Mouse (Mus musculus) mouse trophoblast stem cell (cell line): ENCODE measurements around the gene Fn1.

ENCODE experiments used
- in situ Hi-C, 2 experiments: fragments of 300-500 bp; cut with MseI, MboI; formaldehyde crosslinking; loops; 2 replicates in 1 of 2; 3 replicates in 1 of 2; pipeline ENCODE4 v1.15.1; 2025

The Fn1 gene

DNA sequence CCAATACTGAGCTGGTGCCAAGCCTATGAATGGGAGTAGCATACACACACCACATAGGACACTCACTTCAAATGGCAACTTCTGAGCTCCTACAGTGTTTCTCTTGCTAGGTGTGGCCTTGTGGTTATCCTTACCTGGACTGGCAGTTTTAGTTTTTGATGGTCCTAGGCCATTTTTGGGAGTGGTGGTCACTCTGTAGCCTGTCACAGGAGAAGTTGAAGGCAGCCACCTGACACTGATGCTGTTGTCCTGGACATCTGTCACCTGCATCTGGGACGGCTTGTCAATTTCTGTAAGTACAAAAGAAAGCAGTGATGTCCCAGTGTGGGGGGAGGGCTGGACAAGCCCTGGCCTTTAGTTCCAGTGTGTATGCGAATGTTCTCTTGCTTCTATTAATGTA, 47.2 kb downstream of the Fn1 start:
- in situ Hi-C loops: no loop called here

DNA sequence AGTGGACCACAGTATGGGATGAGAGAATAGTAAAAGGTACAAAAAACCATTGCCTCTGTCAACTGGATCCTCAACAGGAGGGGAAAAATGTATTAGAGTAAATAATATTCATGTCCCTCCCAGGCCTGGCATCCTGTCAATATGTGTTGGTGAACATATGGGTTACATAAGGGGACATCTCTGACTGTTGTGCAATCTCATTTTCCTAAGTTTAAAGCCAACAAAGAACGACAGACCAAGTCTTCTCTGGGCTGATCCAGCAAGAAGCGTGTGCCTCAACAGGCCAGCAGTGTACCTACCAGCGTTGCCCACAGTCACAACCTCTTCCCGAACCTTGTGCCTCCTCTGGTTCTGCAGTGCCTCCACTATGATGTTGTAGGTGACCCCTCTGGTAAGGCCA, 57.6 kb downstream of the Fn1 start:
- in situ Hi-C loops: no loop called here

DNA sequence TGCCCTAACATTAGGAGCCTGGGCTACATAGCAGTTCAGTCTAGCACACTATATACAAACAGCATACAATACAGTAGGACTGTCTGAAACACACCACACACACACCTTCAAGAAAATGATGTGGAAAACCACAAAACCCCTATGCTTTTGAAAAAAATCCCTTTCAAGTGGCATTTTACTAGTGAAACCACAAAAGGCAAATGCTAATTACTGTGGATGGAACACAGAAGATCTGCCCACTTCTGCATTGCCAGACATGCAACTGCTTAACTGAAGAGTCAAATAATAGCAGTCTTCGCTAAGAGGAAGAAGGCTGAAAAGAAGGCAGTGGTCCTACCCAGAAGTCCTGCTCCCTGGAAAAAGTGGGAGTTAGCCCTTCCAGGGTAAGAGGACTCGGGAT, 58.7 kb downstream of the Fn1 start:
- in situ Hi-C loops: no loop called here

DNA sequence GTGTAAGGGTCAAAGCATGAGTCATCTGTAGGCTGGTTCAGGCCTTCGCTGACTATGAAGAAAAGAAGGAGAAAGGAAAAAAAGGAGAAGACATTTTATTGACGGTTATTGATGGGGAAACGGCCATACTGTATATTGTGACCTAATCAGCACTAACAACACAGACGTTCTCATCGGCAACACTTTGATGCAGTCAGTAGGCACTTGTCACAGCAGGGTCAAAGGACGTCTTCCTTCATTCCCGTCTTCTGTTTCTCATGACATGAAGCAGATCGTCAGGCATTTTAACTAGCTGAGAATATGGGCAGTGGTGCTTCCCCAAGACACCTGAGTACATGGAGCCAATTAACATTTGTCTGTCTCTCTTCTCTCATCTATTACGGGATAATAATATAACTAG, 59.8 kb downstream of the Fn1 start:
- in situ Hi-C loops: no loop called here

DNA sequence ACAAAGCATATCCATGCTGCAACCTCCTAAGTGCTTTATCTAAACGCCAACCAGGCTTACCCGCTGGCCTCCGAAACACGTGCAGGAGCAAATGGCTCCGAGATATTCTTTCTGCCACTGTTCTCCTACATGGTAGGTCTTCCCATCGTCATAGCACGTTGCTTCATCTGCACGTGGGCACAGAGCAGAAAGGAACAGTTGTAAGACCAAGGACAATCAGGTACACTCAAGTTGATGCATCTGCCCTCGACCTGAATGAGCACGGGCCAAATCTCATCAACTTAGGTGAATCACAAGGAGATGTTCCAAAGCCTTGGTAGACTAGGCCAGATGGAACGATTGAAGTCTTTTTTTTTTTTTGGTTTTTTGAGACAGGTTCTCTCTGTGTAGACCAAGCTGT, 63.0 kb downstream of the Fn1 start:
- in situ Hi-C loops: no loop called here

DNA sequence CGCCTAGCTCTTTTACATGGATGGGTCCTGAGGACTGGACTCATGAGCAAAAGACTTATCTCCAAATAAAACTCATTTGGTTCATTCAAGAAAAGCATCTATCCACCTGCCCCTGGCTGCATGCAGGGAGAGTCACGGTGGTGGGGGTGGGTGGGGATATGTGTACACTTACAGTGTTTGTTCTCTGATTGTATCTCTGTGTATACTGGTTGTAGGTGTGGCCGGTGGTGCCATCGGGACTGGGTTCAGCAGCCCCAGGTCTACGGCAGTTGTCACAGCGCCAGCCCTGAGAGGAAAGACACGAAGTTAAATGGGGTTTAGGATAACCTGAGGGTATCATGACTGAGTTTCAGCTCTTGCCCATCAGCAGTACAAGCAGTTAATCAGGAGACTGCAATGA, 66.3 kb downstream of the Fn1 start:
- in situ Hi-C loops: no loop called here

DNA sequence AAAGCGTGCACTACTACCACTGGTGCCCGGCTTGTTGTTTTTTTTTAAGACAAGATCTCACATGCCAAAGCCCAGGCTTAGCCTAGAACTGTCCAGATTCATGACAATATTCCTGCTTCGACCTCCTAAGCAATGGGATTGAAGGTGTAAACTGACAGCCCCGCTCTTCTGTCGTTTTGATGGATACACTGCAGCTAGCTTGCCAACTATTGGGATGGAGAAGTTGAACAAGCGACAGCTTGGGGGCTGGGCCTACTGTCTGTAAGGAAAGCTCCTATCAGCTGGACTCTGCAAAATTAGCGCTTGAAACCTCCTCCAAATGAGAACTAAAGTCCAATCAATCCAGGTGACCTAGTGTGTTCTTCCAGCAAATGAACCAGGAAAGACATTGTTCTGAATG, 69.1 kb downstream of the Fn1 start:
- in situ Hi-C loops: no loop called here

DNA sequence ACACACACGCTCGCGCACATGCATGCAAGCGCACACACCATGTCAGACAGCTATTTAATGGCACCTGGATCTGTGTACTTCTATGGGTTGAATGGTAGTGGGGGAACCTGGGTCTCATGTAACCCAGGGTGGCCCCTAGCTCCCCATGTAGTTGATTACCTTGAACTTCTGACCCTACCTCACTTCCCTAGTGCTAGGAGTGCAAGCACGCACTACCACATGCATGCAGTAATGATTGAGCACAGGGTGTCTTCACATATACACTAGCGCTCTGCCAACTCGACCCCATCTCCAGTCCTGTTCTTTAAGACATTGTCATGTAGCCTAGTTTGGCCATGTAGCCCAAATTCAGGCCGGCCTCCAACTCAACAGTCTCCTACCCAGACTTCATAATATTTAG, 69.7 kb downstream of the Fn1 start:
- in situ Hi-C loops: no loop called here

DNA sequence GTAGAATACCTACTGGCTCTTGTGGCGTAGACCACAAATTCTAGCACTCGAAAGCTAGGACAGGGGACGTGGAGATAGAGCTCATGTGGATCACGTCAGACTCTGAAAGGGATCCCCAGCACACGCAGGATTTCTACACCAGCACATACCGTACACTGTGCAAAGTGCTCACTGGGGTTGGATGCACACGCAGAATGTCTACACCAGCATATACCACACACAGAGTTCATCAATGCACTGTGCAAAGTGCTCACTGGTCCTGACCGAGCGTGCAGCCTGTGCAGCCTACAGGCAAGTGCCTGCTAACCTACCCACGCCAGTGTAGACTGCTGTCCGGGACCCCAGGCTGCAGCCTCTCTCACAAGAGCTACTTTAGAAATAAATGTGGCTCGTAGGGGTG, 72.6 kb downstream of the Fn1 start:
- in situ Hi-C loops: no loop called here

DNA sequence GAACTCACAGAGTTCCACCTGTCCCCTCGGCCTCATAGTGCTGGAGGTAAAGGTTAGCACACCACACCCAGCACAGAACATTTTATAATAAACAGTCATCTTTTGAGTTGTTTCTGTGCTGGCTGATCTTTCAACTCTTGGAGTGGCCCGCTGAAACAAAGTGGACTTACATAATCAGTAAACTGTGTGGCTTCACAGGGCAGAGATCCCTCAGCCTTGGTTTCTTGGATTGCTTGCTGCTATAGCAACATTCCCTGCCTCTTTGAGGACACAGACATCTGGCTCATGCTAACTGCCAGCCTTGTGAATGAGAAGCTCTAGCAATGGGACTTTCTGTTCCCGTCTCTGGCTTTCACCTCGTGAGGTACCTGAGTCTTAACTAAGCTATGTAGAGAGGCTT, 73.5 kb downstream of the Fn1 start:
- in situ Hi-C loops: no loop called here

DNA sequence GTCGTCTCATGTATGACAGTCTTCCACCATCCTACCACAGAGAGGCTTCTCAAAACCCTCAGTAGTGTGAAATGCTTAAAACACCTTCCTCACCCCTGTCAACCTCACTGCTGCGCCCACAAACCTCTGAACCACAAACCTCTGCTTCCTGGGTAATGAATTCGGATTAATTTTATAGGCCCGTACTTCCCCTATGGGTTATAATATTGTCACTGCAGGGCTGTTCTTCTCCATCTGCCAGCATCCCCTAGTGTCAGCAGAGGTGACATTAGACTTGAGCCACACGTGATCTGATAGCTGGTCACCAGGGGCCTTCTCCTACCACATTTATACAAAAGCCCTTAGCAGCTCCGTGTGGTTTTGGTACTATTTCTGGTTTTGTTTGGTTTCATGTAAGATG, 76.2 kb downstream of the Fn1 start:
- in situ Hi-C loops: no loop called here

DNA sequence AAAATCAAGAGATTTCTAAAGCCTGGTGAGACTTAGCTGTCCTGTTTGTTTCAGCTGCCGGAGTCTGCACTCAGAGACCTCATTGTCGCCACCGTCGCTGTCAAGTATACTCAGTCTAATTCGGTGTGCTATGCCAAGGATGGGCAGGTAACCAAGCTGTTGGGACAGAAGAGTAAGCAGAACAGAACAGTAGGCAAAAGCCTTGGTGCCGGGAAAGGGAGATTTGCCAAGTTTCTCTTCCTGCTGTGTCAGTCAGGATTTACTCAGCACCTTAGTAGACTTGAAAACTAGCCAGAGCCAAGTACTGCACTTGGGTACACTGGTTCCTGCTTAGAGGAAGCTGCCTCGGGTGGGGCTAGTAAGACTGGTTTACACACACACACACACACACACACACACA, 77.0 kb downstream of the Fn1 start:
- in situ Hi-C loops: no loop called here

DNA sequence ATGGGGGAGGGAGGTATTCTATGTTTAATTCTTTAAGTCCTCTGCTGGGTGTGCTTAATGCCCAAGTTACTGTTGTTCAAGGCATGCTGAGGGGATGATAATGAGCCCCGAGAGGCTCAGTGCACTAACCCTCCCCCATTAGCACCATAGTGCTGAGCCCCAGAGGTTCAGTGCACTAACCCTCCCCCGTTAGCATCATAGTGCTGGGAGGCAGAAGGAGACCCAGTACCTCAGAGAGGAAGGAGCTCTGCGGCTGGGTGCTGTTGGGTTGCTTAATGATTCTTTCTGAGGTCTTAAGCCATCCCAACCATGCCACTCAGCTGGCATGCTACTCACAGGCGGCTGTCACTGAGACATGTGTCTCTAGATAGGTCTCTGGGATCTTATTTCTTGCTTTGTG, 82.9 kb downstream of the Fn1 start:
- in situ Hi-C loops: no loop called here

DNA sequence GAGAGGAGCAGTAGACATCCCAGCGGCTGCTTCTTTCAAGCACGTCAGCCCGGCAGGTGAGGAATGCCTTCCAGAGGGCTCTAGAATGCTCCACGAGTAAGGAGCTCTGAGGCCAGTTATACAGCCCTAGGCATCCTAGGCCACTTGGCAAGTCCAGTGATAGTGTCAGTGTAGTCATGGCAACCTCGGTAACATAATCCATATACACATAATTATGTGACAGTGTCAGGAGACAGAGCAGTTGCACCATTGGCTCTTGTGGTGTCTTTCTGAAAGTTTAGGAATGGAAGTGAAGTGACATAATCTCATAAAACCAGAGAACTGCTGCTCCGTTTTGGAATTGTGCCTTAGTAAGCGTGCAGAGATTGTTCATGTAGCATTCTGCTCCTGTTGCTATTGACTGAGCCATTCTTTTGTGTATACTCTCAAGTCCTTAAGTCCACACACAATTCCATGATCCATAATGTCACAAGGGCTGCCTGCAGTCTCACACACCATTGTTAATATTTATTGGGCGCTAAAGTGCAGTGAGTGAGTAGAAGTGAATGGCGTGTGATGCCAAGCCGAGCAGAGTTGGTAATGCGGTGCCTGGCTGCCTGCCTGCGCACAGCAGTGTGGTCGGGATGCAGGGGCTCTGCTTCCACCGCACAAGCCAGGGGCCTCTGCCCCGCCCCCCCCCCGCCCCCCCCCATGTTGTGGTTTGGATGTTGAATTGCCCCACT, 85.0 kb downstream of the Fn1 start:
- in situ Hi-C loops: no loop called here

DNA sequence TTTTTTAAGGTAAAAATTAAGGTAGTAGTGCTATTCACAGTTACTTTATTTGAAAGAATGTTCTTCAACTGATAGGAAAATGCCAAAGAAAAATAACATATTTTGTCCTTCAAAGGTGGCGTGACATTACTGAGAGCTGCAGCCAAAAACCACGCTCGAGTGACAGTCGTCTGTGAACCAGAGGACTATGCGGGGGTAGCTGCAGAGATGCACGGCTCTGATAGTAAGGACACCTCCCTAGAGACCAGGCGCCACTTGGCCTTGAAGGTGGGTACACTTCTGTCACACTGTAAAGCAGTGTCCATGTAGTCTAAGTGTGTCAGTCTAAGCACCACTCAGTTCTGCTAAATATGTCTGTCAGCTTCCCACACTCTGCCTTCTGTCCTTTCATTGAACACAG, 88.7 kb downstream of the Fn1 start:
- in situ Hi-C loops: no loop called here

DNA sequence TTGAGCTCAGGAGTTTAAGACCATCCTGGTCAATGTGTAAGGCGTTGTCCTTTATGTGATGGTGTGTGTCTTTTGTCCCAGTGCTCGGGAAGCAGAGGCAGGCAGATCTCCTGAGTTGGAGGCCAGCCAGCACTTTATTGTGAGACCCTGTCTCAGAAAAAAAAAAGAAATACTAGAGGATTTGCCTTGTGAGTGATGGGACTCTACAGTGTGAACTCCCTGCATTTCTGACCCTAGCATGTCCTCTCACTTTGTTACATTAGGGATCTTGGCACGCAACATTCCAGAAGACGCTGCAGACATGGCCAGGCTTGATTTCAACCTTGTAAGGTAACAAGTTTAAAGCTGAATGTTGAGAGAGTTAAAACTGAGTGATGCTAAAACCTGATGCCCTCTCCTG, 92.4 kb downstream of the Fn1 start:
- in situ Hi-C loops: no loop called here

DNA sequence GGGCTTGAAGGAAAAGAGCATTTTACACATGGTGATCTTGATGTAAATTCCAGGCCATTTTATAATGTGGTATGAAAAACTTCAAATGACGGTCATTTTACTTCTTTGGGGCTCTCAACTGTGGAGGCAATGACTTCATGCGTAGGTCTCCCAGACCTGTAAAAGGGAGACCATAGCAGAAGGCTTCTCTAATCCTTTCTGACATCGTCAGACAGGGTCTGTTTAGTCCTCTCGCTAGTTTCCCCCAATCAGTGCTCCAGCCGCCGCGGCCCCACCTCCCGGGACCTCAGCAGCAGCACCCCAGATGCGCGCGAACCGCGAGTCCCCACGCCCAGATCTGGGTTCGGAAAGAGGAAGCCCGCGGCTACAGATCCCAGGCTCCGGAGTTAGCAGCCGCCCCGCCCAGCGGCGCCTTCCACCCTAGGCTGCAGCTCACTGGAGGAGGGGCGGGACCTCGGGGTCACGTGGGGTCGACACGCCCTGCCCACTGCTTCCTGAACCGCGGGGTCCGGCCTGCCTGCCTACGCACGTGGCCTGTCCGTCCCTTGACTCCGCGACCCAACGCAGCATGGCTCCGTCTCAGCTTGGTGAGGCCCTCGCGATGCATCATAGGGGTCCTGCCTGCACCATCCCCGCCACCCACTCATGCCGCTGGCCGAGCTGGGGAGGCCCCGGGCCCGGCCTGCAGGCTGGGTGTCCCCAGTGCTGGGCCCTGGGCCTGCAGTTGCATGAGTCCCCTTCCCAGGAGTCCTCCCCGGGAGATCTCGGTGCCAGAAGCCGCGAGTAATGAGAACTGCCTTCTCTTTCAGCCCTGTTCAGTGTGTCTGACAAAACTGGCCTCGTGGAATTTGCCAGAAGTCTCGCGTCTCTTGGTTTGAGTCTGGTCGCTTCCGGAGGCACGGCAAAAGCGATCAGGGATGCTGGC, 96.0 kb downstream of the Fn1 start, which contains the start of gene Atic:
Atic (plus strand) TSS at position 463 of the 925 bp plus-strand sequence.
- in situ Hi-C loops: no loop called here

DNA sequence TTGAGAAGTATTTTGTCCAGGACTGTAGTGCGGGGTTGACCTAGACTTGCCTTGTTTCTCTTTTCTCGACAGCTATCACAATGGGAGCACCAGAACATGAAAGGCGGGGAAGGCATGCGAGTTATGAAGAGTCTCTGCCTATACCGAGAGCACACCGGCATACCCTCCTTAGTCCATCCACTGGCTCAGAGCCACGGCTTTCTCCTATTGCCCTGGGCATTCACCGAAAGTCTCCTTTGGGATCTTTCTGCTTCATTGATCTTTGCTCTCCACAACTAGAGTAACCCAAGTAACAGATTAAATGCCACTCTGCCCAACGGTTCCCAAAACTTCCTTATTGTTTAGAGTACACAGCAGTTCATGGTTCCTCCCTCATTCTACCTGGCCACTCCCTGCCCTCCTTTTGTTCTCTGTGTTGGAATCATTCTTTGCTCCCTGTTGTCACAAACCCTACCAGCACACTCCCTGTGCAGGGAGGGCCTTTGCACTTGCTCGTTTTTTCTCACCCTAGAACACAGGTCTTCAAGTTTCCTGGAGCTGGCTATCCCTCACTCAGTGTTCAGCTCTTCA, 102.3 kb downstream of the Fn1 start:
- in situ Hi-C loops: no loop called here

DNA sequence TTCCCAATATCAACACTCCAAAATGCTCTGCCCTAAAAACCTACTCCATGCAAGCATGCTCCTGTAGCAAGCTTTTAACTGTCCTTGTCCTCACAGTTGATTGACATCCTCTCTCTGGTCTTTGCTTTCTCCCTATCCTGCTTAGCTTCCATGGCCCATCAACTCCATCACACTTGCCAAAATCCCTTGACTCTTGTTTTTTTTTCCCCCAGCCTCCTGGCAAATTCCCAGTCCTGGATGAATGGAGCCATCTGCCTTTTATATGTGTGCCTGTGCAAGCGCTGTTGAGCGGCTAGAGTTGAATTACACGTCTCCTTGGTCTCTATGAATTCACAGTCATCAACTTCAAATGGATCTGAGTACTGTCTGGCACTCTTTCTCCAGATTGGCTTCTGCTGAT, 112.6 kb downstream of the Fn1 start:
- in situ Hi-C loops: no loop called here

DNA sequence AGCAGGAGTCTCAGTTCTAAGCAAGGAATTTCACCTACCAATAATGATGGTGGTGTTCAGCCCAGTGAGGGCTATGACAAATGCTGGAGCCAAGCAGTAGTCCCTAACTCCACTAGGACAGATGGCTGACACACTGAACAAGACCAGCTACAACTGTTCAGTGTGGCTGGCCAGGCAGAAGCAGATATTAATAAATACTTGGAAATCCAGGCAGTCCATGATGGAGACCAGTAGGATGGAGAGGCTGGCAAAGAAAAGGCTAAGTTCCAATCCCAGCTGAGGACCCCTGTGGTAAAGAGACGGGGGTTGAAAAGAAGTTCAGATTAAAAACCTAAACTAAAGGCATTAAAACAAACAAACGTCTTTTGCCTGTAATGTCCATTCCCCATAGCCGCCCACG, 113.4 kb downstream of the Fn1 start:
- in situ Hi-C loops: no loop called here
